Mouse (Mus musculus) lung, adult 10 weeks (tissue): Measurements from ENCODE around the gene Ptprh. TPM values are rescaled to one million over a fixed set of nuclear protein-coding genes. Genes with fewer than 3 reads are reported as not detected.

Experiments
- polyA plus RNA-seq: library from polyadenylated mRNA; stranded (reverse); fragments of 350-450 nt; fragmentation: Illumina TruSeq; extraction: RNeasy Lipid Tissue Mini Kit (QIAGEN cat#74804); gene quantifications from one replicate; pipeline ENCODE4 v1.2.3, GENCODE M21; 2014; ENCODE audit warnings: low read depth, low replicate concordance; ENCODE audit not compliant: insufficient read depth

Ptprh gene
- 0.21 TPM for polyA plus RNA-seq

GRCm38 (mm10) chr7:4603873-4604272 lies at the start of gene Ptprh:
Gene Ptprh, minus strand, starts transcription at chr7:4604041.

GRCm38 (mm10) chr7:4631031-4631430 lies 27.2 kb upstream of the Ptprh start, which contains the start of gene Tmem86b:
Gene Tmem86b, minus strand, starts transcription at chr7:4631422.

DNA sequence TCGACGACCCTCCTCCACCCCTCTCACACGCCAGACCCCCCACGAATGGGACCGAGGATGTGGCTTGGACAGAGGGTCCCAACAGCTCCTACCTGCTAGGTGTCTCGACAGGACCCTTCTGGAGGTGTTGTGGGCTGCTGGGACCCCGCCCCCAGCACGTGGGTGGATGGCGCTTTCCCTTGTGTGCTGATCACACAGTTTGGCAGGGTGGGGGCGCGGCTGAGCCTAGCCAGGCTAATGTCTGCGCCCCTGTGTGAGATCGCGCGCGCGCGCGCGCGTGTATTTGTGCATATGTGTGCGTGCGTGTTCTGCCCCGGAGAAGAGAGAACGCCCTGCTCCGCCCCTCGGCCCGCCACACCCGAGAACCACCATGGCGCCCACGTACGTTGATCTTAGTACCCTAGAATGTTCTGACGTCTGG lies 56.6 kb downstream of the Ptprh start, which contains the start of gene Syt5:
TSS of gene Syt5 (minus strand) at position 321 of the 421 bp plus-strand sequence.

DNA sequence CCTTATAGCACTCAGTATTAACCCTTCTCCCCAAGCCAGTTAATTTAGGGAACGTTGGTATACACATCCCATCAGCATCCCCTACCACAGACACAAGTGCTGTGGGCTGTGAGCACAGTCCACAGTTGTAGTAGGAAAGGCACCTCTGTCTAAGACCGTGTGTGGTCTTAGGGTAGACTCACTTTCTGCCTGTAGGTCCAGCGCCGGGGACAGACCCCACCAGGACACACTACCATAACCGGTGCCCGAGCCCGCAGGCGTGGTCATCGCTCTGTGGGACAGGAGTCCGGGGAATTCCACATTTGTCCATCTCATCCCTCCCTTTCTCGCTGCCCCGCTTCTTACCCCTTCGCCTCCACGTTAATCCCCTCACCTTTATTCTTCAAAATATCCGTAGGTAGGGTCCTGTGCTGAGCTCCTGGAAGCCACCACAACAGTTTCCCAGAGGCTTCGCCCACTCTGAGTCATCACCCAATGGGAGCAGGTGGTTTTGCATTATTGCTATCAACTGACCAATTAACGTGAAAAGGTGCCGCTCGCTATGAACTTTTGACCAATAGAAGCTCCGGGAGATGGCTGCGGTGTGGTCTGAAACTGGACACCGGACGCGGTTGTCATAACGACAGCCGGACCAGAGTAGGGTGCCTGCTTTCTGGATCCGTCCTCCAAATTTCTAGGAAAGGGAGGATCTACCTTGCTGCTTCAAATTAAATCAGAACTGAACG lies 71.7 kb downstream of the Ptprh start, which contains the start of gene Dnaaf3:
TSS of gene Dnaaf3 (minus strand) at position 449 of the 725 bp plus-strand sequence.

GRCm38 (mm10) chr7:4524212-4524922 lies 79.5 kb downstream of the Ptprh start, which contains the start of gene Tnni3:
Gene Tnni3, minus strand, starts transcription at chr7:4524229.

DNA sequence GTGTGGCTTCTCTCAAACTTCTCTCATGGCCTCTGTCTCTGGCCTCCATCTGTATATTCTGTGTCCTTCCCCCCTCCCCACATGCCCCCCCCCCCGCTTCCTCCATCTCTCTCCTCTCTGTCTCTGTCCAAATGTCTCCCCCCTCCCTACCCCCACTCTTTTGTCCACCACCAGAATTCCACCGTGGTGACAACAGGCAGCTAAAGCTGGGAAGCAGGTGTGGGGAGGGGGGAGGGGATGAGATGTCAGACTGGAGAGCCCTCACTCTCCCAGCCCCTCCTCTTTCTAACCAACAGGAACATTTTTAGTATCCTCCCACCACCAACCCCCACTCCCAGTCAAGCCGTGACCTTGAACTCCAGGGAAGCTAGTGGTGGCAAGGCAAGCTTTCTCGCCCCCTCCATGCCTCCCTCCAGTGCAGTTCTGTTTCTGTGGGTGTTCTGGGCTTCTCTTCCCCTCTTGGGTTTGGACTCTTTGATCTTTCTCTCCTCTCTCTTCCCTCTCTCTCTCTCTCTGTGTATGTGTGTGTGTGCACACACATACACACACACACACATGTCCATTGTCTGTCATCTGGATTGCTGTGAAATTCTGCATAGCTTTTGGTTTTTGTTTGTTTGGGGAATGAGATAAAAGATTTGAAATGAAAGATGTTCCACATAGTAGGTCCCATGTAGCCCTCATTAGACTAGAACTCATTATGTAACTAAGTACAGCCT lies 87.3 kb downstream of the Ptprh start, which contains the start of gene Tnnt1:
TSS of gene Tnnt1 (minus strand) at position 51 of the 719 bp plus-strand sequence.

DNA sequence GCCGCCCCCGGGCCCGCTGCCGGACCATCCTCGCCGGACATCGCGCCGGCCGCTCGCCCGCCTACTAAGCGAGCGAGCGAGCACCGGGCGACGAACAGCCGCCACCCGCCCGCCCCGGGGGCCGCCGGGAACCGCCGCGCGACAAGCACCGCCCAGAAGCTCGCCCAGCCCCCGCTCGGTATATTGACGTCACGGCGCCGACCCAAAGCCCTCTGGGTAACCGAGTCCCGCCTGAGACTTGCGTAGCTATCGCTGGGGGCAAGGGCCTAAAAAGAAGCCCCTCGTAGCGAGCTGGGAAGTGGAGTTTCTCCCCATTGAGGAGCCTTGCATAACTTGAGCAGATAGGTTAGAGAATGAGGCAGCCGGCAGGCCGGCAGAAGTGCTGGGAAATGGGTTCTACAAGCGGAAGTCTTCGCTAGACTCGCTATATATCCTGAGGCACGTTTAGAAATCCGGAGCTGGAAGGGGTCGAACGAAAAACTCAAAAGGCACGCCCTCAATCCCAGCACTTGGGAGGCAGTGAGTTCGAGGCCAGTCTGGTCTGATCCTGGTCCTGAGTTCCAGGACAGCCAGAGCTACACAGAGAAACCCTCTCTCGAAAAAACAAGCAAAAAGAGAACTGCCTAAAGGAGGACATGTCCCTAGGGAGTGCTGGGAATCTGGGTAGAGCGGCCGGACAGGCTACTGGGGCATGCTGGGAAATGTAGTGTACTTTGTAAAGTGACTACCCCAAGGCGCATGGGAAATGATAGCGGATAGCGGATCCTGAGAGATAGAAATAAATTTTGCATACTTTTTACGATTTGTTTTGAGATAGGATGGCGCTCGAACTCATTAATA lies 102.1 kb downstream of the Ptprh start, which contains the start of gene Ppp1r12c:
TSS of gene Ppp1r12c (minus strand) at position 123 of the 840 bp plus-strand sequence.

Other genes with a start within 250 kb of the Ptprh start
- gene Gp6, start 206.3 kb downstream of the Ptprh start, polyA plus RNA-seq, result 0.15 TPM
- 5.5 TPM for gene Rdh13, start 158.4 kb downstream of the Ptprh start, polyA plus RNA-seq
- 16.4 TPM for gene Eps8l1, start 143.4 kb downstream of the Ptprh start, polyA plus RNA-seq
- 87.5 TPM for gene Ppp1r12c, start 102.4 kb downstream of the Ptprh start, polyA plus RNA-seq
- gene Tnnt1, start 87.7 kb downstream of the Ptprh start, polyA plus RNA-seq, result 4.2 TPM
- gene Tnni3, start 79.8 kb downstream of the Ptprh start, polyA plus RNA-seq, result 179 TPM
- 5.0 TPM for gene Dnaaf3, start 71.6 kb downstream of the Ptprh start, polyA plus RNA-seq
- gene Syt5, start 56.5 kb downstream of the Ptprh start, polyA plus RNA-seq, result 10.7 TPM
- 2.6 TPM for gene Tmem86b, start 27.4 kb upstream of the Ptprh start, polyA plus RNA-seq
- gene Ppp6r1, start 55.0 kb upstream of the Ptprh start, polyA plus RNA-seq, result 37.5 TPM
- gene Hspbp1, start 81.0 kb upstream of the Ptprh start, polyA plus RNA-seq, result 36.3 TPM
- 1.5 TPM for gene Brsk1, start 86.6 kb upstream of the Ptprh start, polyA plus RNA-seq
- 1.7 TPM for gene Tmem150b, start 121.2 kb upstream of the Ptprh start, polyA plus RNA-seq
- 17.6 TPM for gene Kmt5c, start 136.1 kb upstream of the Ptprh start, polyA plus RNA-seq
- 80.5 TPM for gene Cox6b2, start 149.1 kb upstream of the Ptprh start, polyA plus RNA-seq
- gene Fam71e2, start 167.3 kb upstream of the Ptprh start, polyA plus RNA-seq, result not detected
- 0.53 TPM for gene Il11, start 178.8 kb upstream of the Ptprh start, polyA plus RNA-seq
- not detected for gene Tmem190, start 178.9 kb upstream of the Ptprh start, polyA plus RNA-seq
- 8.3 TPM for gene Tmem238, start 185.6 kb upstream of the Ptprh start, polyA plus RNA-seq
- gene Rpl28, start 188.8 kb upstream of the Ptprh start, polyA plus RNA-seq, result 809 TPM
- gene Ube2s, start 208.5 kb upstream of the Ptprh start, polyA plus RNA-seq, result 128 TPM
- gene Shisa7, start 240.7 kb upstream of the Ptprh start, polyA plus RNA-seq, result 0.48 TPM